Mouse (Mus musculus) erythroid progenitor cell, adult 5-6 weeks (primary cell): ENCODE results near the gene Sik3. TPM values are rescaled to one million over a fixed set of nuclear protein-coding genes. Genes with fewer than 3 reads are reported as not detected.

ENCODE experiments used
- ATAC-seq: replicated peaks from 2 replicates; pipeline ENCODE4 v1.8.0; 2016; ENCODE audit warnings: moderate number of reproducible peaks, mild to moderate bottlenecking, moderate TSS enrichment, inconsistent platforms; ENCODE audit not compliant: poor library complexity, low FRiP score, severe bottlenecking
- total RNA-seq, 2 experiments: library from RNA; stranded (forward) in 1 of 2; stranded (reverse) in 1 of 2; fragments of 150-400 nt in 1 of 2; fragments of 186-747, 209-891 nt in 1 of 2; gene quantifications; 2 replicates each; pipeline versions ENCODE4 v1.2.3 to v1.2.4; 2015 to 2017; ENCODE audit warnings: low replicate concordance in 2 of 2

The Sik3 gene
- total RNA-seq, 2 experiments from 2014 or later: 1.4 to 4.6 TPM

GRCm38 (mm10) chr9:46175300-46175699 is 162.7 kb downstream of the Sik3 start:
- no peak for ATAC-seq

- no peak for ATAC-seq
Observed at GRCm38 (mm10) chr9:46175938-46176375, 163.3 kb downstream of the Sik3 start.

GRCm38 (mm10) chr9:46176613-46177012 is 164.0 kb downstream of the Sik3 start:
- ATAC-seq: no peak

- no peak for ATAC-seq
Observed at GRCm38 (mm10) chr9:46178595-46178994, 166.0 kb downstream of the Sik3 start.

- ATAC-seq: no peak
Observed at GRCm38 (mm10) chr9:46181297-46181696, 168.7 kb downstream of the Sik3 start.

- ATAC-seq: no peak
Observed at GRCm38 (mm10) chr9:46184542-46184941, 171.9 kb downstream of the Sik3 start.

GRCm38 (mm10) chr9:46185191-46185590 is 172.6 kb downstream of the Sik3 start:
- ATAC-seq: no peak

GRCm38 (mm10) chr9:46186387-46186786 is 173.8 kb downstream of the Sik3 start:
- no peak for ATAC-seq

GRCm38 (mm10) chr9:46188370-46188769 is 175.8 kb downstream of the Sik3 start:
- no peak for ATAC-seq

- no peak for ATAC-seq
Observed at GRCm38 (mm10) chr9:46188956-46189355, 176.3 kb downstream of the Sik3 start.

- no peak for ATAC-seq
Observed at GRCm38 (mm10) chr9:46189381-46189780, 176.8 kb downstream of the Sik3 start.

- no peak for ATAC-seq
Observed at GRCm38 (mm10) chr9:46191234-46191633, 178.6 kb downstream of the Sik3 start.

- no peak for ATAC-seq
Observed at GRCm38 (mm10) chr9:46191644-46192043, 179.0 kb downstream of the Sik3 start.

- ATAC-seq: no peak
Observed at GRCm38 (mm10) chr9:46192642-46193041, 180.0 kb downstream of the Sik3 start.

GRCm38 (mm10) chr9:46194809-46195208 is 182.2 kb downstream of the Sik3 start:
- no peak for ATAC-seq

GRCm38 (mm10) chr9:46196699-46197169 is 184.1 kb downstream of the Sik3 start:
- no peak for ATAC-seq

- ATAC-seq: no peak
Observed at GRCm38 (mm10) chr9:46198461-46198860, 185.8 kb downstream of the Sik3 start.

GRCm38 (mm10) chr9:46198936-46199335 is 186.3 kb downstream of the Sik3 start:
- no peak for ATAC-seq

GRCm38 (mm10) chr9:46199609-46200008 is 187.0 kb downstream of the Sik3 start:
- no peak for ATAC-seq

- no peak for ATAC-seq
Observed at GRCm38 (mm10) chr9:46206834-46207500, 194.3 kb downstream of the Sik3 start.

- ATAC-seq: no peak
Observed at GRCm38 (mm10) chr9:46207501-46207869, 194.9 kb downstream of the Sik3 start.

- no peak for ATAC-seq
Observed at GRCm38 (mm10) chr9:46208401-46208974, 195.9 kb downstream of the Sik3 start.
